Mouse (Mus musculus) testis, adult 2 months (tissue): ENCODE measurements around the gene D430041D05Rik. TPM values are rescaled to one million over a fixed set of nuclear protein-coding genes. Genes with fewer than 3 reads are reported as not detected.

Experiments
- H3K27ac ChIP-seq: fragments of 200-500 bp; 2 replicates; pipeline ENCODE4 v1.5.1; 2012; ENCODE audit warnings: low read depth, low read length; ENCODE audit not compliant: control insufficient read depth, insufficient read depth
- H3K27me3 ChIP-seq: fragments of 200-500 bp; 2 replicates; pipeline ENCODE4 v1.6.1; 2012; ENCODE audit warnings: mild to moderate bottlenecking, low read length, moderate library complexity; ENCODE audit not compliant: control insufficient read depth, insufficient read depth
- H3K36me3 ChIP-seq: fragments of 200-500 bp; 2 replicates; pipeline ENCODE4 v1.6.1; 2012; ENCODE audit warnings: mild to moderate bottlenecking, low read length; ENCODE audit not compliant: control insufficient read depth, insufficient read depth
- H3K4me1 ChIP-seq: fragments of 200-500 bp; 2 replicates; pipeline ENCODE4 v1.6.1; 2012; ENCODE audit warnings: low read length; ENCODE audit not compliant: control insufficient read depth, insufficient read depth
- H3K4me3 ChIP-seq: fragments of 200-500 bp; 2 replicates; pipeline ENCODE4 v1.5.1; 2012; ENCODE audit warnings: low read depth, mild to moderate bottlenecking, low read length, moderate library complexity, mixed read lengths; ENCODE audit not compliant: control insufficient read depth
- CTCF ChIP-seq: fragments of 200-500 bp; IDR thresholded peaks from 2 replicates; pipeline ENCODE4 v1.5.1; 2012; ENCODE audit warnings: low read depth, mild to moderate bottlenecking, inconsistent platforms, low read length, moderate library complexity; ENCODE audit not compliant: control insufficient read depth, insufficient read depth, insufficient replicate concordance
- POLR2A ChIP-seq: fragments of 200-500 bp; IDR thresholded peaks from 2 replicates; pipeline ENCODE4 v1.6.1; 2012; ENCODE audit warnings: low read depth, mild to moderate bottlenecking, inconsistent platforms, low read length, moderate library complexity; ENCODE audit not compliant: control insufficient read depth
- polyA plus RNA-seq: library from polyadenylated mRNA; depleted of rRNA; stranded (reverse); fragments of >200 nt; gene quantifications from 2 replicates; pipeline ENCODE4 v1.2.3, GENCODE M21; 2012

Gene D430041D05Rik
- polyA plus RNA-seq, 1 experiment = 0.27 TPM

- no peaks in the 10 kb centered on the region for H3K4me1 ChIP-seq
- no peaks in the 10 kb centered on the region for H3K36me3 ChIP-seq
- no peak overlapping the region for H3K4me3 ChIP-seq
- TF ChIP-seq POLR2A (no peak), CTCF (no peak)
- no peak overlapping the region for H3K27ac ChIP-seq
- no peaks in the 10 kb centered on the region for H3K27me3 ChIP-seq
Measured at GRCm38 (mm10) chr2:104420805-104421204, 10.0 kb upstream of the D430041D05Rik start.

DNA sequence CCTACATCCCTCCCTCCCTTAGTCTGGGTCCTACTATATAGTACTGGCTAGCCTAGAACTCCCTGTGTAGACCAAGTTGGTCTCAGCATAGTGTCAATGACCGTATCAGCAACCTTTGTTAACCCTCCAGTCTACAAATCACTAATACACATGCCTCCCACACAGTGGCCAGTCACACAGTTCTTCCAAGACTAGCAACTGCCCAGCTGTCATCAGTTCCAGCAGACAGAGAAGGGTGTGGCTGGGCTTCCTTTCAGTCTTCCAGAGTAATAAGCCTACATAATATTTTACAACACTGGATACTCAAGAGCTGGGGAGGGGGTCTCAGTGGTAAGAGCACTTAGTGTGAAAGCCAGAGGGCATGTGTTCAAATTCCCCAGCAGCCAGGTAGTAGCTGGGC, 9.2 kb upstream of the D430041D05Rik start:
- no peak for TF ChIP-seq CTCF
- TF ChIP-seq POLR2A = no peak
- Histone ChIP-seq H3K4me1 (no peaks in the 10 kb centered on the region), H3K27ac (no peak overlapping the region), H3K27me3 (no peaks in the 10 kb centered on the region), H3K4me3 (no peak overlapping the region), H3K36me3 (no peaks in the 10 kb centered on the region)

GRCm38 (mm10) chr2:104419411-104419810, 8.6 kb upstream of the D430041D05Rik start:
- no peaks in the 10 kb centered on the region for H3K27me3 ChIP-seq
- H3K4me1 ChIP-seq = no peaks in the 10 kb centered on the region
- TF ChIP-seq POLR2A (no peak), CTCF (no peak)
- no peak overlapping the region for H3K4me3 ChIP-seq
- H3K36me3 ChIP-seq = no peaks in the 10 kb centered on the region
- no peak overlapping the region for H3K27ac ChIP-seq

- H3K4me3 ChIP-seq = peak overlapping the region; percentile 65
- no peak overlapping the region for H3K27ac ChIP-seq
- H3K27me3 ChIP-seq = no peaks in the 10 kb centered on the region; the same call in 1 of the 2 replicates
- H3K4me1 ChIP-seq = peaks cover 13% of the 10 kb centered on the region
- H3K36me3 ChIP-seq = no peaks in the 10 kb centered on the region
- TF ChIP-seq CTCF = no peak
- TF ChIP-seq POLR2A = no peak
Measured at GRCm38 (mm10) chr2:104413011-104413410, 2.2 kb upstream of the D430041D05Rik start.

DNA sequence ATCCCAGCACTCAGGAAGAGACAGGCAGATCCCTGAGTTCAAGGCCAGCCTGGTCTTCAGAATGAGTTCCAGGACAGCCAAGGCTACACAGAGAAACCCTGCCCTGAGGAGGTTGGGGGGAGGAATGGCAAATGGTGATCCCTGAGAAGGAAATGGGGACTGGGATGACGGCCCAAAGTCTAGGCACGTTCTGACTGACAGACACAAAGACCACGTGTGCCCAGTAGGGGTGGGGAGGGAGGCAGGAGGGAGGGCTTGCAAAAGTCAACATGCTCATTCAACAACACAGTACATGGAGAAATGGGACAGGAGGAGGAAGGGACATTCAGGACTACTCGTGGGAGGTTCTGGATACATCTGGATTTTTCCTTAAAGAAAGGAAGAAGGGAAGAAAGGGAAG, 1.7 kb upstream of the D430041D05Rik start:
- Histone ChIP-seq H3K27ac (no peak overlapping the region), H3K27me3 (no peaks in the 10 kb centered on the region; the same call in 1 of the 2 replicates), H3K4me3 (no peak overlapping the region), H3K4me1 (peaks cover 13% of the 10 kb centered on the region), H3K36me3 (no peaks in the 10 kb centered on the region)
- no peak for TF ChIP-seq CTCF
- TF ChIP-seq POLR2A = no peak

DNA sequence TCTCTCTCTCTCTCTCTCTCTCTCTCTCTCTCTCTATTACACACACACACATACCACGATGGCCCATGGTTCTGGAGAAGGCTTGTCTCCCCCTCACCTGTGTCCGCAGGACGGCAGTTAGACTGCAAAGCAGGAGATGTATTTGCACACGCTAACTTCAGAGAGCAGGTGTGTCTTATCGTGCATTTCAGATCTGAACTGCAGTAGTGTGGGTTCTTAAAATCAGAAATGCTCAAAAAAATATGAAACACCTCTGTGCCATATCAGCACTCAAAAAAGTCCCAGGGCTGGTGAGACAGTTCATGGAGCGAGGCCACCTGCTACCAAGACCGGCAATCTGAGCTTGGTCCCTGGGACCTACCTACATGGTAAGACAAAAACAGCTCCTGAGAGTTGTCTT, 993 bp upstream of the D430041D05Rik start:
- TF ChIP-seq POLR2A (no peak), CTCF (no peak)
- no peaks in the 10 kb centered on the region; the same call in 1 of the 2 replicates for H3K27me3 ChIP-seq
- no peaks in the 10 kb centered on the region for H3K36me3 ChIP-seq
- no peak overlapping the region for H3K4me3 ChIP-seq
- H3K27ac ChIP-seq = no peak overlapping the region
- H3K4me1 ChIP-seq = peaks cover 13% of the 10 kb centered on the region

GRCm38 (mm10) chr2:104409851-104410821, 677 bp downstream of the D430041D05Rik start:
- TF ChIP-seq CTCF (no peak), POLR2A (no peak)
- no peak overlapping the region for H3K27ac ChIP-seq
- H3K4me3 ChIP-seq = peak overlapping the region; percentile 83
- peaks cover 13% of the 10 kb centered on the region for H3K4me1 ChIP-seq
- H3K36me3 ChIP-seq = no peaks in the 10 kb centered on the region
- no peaks in the 10 kb centered on the region; the same call in 1 of the 2 replicates for H3K27me3 ChIP-seq
